Mouse (Mus musculus) layer of hippocampus, postnatal 25 days (tissue): ENCODE results near the gene Slc38a8. TPM values are rescaled to one million over a fixed set of nuclear protein-coding genes. Genes with fewer than 3 reads are reported as not detected.
A peak's percentile ranks its signal among the peaks of the same experiment; 100 is the strongest.

ENCODE experiments used
- DNase-seq, 2 experiments: peaks; one replicate each; pipeline ENCODE4 v3.0.0; 2022; ENCODE audit warnings: mixed read lengths in 2 of 2, low spot score in 1 of 2; ENCODE audit errors: extremely low spot score in 1 of 2
- total RNA-seq, 2 experiments: library from RNA; stranded (reverse); gene quantifications; 2 replicates each; pipeline ENCODE4 v1.2.3; 2021

The Slc38a8 gene
- total RNA-seq, 2 experiments from 2014 or later = 0.23 to 0.44 TPM

DNA sequence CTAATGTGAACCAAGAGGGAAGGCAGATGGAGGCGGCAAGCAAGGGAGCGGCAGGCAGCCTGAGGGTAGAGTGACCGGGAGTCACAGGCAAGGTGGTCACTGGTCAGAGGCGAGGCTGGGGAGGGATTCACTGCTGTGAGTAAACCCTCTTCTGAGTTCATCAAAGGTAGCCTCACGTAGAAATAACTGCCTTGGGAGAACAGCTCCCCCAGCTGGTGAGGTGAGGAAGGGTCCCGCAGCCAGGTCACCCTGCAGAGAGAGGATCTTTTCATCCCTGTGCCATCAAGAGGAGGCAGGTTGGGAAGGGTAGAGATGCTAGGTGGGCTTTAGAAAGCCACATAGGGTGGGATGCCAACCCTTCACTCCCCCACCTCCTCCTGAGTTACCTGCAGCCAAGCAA lies 4.7 kb downstream of the Slc38a8 start:
- peak; percentile 30 to 60 for DNase-seq

DNA sequence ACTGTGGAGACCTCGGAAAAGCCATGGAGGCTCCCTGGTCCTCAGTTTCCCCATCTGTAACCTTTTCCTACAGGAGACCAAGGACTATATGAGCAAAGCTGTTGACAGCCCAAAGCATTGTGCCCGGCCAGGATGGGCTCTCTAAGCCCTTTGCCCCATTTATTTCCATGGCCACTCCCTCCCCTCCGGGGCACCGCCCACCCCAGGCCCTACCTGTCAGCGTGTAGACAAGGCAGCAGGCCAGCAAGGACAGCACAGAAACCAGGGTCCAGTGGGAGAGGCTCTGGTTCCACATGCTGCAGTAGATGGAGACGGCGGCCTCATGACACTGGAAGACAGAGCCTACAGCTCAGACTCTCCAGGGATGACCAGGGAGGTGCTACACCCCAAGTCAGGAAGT lies 14.4 kb downstream of the Slc38a8 start:
- DNase-seq = no peak

DNA sequence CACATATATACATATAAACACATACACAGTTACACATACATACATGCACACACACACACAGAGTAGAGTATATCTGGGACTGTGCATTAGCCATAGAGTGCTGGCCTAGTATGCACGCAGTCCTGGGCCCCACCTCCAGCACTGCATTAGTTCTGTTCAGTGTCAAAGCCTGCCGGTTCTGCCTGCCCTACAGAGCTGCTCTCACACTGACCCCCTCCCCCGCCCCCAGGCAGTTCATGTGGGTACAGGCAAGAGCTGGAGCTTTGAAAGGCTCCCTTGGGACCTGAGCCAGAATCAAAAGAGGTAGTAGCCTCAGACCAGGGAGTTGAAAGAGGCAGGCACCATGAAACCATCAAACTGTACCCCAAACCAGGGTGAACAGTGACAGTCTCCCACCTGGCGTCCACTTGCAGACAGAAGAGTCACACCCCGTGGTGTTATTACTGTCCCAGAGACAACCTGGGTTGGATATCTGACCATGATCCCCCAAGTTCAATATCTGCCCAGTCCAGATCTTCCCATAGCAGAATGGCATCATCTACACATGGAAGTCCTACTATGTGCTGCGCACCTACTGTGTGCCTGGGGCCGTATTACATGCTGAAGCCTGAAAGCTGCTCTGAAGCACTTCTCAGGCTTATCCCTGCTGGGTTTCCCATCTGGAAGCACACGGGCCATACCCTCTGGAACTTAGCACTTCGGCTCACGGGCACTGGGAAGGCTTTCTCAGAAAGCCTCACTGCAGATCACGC lies 17.2 kb downstream of the Slc38a8 start:
- DNase-seq = no peak

DNA sequence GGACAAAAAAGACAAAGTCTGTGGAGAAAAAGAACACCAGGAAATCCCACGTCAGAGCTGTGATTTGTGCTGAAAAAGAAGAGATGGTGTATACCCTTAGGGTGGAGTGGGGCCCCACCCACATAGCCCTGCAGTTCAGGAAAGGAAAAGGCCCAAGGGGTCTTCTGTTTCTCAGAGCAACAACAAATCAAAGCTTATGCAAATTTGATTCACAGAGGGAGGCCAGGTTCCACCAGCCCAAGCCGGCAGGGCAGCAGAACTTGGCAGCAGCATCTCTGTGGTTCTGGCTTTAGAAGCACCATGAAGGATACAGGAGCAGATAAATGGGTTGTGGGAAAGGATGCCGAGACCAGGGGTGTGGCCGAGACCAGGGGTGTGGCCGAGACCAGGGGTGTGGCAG lies 22.8 kb downstream of the Slc38a8 start:
- DNase-seq = no peak

DNA sequence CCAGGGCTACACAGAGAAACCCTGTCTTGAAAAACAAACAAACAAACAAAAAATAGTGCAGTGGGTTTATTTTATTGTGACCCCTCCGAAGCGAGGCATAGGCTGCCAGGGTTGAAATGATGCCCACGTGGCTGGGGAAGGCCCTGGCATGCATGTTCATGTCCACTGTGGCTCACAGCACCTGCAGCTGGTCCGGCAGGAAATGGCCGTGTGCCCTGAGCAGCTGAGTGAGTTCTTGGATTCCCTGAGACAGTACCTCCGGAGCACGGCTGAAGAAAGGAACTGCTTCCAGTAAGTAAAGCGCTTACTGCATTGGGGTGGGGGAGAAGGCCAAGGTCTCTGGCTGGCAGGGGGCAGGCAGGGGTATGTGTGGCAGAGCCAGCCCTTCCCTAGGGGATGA lies 33.4 kb downstream of the Slc38a8 start:
- no peak for DNase-seq

DNA sequence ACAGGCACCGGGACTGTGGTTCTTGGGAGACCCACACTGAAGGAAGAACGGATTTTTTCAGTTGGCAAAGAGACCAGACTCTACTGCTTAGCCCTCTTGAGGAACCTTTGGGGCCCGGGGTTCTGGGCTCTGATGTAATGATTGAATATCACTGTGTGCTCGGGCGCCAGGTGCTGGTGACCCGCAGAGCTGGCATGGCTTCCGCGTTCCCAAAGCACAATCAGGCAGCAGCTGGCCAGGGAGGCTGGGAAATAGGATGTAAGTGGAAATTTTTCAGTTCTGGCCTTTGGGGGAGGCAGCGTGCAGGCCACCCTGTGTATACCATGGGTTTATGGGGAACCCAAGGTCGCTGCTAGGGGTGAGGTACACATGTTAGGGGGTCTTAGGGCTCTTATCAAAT lies 34.7 kb downstream of the Slc38a8 start:
- DNase-seq = no peak

DNA sequence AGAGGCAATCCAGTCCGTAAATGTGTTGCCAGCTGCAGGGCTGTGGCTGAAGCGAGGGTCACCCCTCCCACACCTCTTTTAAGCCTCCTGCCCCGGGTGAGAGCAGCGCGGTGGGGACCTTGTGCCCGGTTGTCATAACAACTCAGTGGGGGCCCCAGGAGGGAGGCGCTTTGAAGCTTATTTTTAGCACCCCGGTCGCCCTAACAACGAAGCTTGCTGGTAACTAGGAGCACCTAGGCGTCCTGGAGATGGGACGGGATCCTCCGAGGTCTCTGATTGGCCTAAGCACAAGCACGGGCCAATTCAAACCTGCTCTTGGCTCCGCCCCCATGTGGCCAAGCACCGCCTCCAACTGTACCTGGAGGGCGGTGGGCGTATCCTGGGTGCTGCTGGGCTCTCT lies 35.4 kb downstream of the Slc38a8 start:
- no peak for DNase-seq

DNA sequence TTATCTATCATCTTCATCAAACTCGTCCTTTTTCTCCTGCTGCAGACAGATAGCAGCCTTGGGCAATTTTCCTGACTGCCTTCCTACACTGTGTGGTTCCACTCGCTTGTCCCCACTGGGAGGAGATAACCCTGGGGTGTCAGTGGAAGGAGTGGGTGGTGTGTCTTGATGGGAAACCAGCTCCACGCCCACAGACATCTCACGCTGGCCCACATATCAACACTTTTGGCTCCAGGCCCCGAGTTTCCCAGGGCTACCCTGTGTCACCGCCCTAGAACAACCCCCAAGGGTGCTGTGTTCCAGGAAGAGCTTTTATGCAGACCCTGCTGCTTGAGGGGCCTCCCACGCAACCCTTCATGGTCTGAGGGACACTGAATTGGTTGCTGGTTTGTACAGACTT lies 37.8 kb downstream of the Slc38a8 start:
- no peak for DNase-seq

DNA sequence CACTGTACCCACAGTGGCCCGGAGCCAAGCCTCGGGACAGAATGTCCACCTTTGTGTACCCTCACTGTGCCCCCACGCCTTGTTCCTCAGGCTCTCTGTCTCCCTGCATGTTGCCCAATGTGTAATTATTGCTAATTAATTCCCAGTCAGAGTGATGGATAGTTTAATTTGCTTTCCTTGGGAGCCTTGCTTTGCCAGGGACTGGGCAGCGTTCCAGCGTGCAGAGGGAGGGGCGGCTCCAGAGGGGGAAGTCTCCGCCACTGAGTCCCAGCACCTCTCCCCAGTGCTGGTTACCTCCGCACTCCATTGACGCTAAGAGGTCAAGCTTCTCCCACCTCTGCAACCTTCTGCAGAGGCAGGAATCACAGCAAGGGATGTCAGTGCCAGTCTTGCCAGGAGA lies 40.1 kb downstream of the Slc38a8 start:
- DNase-seq = no peak

DNA sequence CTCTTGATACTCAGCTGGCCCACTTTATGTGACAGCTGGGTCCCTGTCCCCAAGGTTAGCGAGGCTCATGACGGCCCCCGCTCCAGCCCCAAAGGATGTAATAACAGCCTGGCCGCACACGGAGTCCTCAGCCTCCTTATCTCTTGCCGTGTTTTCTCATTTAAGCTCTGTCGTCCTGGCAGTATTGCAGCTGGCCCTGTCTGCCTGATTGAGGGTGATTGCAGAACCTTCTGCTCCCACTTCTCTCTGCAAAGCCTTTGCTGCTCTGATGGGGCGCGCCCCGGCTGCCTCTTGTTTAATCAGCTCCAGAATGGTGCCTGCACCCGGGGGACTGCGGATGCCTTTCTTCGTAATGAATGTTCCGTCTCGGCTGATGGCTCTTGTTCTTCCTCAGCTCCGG lies 41.8 kb downstream of the Slc38a8 start:
- DNase-seq = no peak

DNA sequence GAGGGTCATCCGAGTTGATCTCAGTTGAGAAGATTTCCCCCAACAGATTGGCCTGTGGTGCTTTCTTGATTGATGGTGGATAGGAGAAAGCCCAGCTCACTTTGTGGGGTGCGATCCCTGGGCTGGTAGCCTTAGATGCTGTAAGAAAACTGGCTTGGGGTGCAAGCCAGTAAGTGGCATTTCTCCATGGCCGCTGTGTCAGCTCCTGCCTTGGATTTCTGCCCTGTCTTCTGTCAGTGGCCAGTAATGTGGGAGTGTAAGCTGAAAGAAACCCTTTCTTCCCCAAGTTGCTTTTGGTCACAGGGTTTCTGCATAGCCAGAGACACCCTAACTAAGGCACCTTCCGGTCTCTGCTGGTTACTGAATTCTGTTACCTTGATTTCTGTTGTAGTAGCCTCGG lies 45.5 kb downstream of the Slc38a8 start:
- no peak for DNase-seq

DNA sequence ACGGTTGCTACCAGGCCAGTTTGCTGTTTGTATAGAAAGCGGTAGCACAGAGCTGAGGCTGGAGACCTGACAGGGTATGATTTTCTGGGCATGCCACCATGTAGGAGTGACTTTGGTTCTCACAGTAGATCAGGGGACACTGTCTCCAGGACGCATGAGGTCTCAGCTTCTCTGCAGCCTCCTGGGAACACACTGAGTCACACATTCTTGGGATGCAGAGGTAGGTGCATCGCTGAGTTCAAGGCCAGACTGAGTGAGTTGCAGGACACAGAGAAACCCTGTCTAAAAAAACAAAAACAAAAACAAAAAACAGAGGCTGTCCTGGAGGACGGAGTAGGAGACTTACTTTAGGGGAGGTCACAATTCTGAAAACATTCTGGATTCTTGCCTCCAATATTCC lies 48.6 kb downstream of the Slc38a8 start:
- no peak for DNase-seq

DNA sequence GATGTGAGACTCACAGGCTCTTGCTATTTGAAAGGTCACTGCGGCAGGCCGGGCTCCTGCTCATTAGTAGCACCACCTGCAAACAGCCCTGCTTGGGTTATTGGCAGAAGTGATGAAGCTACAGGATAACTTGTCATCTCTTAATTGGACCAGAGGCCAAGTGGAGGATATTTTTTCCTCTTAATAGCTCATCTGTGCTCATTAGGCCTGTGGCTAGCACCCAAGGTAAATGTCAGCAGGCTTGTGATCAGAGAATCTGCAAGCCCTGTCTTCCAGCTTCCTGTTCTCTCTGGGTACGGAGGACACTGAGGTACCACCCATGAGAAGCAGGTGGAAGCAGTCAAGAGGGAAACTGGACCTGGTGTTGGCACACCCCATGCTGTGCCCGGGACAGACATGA lies 50.4 kb downstream of the Slc38a8 start:
- no peak for DNase-seq

DNA sequence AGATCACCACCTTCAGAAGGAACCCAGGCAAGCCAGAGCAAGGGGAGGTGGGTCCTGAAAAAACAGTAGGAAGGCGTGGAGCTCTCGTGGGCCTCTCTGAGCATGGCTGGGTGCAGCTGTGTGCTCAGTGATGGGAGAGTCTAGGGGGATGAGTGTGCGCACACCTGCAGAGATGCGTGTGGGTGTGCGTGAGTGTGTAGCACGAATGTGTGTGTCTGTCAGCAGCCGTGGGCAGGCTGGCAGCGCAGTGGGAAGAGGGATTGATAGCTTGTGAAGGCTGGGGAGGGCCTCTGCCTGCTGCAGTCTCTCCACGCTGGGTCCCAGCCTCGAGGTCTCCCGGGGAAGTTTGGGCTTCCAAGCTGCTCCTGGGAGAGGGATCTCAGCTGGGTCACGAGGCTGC lies 51.9 kb downstream of the Slc38a8 start:
- DNase-seq = no peak

DNA sequence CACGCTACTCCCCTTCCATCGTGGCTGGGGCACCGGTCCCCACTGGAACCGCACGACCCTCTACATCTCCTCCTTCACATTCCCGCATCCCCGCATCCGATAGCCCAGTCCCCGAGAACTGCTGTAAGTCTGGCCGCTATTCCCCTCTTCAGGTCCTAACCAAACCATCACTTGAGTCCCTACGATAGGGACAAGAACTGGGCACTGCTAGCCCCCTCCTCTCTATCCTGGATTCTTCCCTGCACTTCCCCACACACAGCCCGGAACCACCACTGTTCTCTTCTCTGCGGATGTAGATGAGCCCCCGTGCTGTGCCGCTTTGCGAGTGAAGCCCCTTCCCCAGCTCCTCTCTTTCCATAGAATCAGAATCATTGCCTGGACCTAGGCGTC lies 53.7 kb downstream of the Slc38a8 start:
- no peak for DNase-seq

DNA sequence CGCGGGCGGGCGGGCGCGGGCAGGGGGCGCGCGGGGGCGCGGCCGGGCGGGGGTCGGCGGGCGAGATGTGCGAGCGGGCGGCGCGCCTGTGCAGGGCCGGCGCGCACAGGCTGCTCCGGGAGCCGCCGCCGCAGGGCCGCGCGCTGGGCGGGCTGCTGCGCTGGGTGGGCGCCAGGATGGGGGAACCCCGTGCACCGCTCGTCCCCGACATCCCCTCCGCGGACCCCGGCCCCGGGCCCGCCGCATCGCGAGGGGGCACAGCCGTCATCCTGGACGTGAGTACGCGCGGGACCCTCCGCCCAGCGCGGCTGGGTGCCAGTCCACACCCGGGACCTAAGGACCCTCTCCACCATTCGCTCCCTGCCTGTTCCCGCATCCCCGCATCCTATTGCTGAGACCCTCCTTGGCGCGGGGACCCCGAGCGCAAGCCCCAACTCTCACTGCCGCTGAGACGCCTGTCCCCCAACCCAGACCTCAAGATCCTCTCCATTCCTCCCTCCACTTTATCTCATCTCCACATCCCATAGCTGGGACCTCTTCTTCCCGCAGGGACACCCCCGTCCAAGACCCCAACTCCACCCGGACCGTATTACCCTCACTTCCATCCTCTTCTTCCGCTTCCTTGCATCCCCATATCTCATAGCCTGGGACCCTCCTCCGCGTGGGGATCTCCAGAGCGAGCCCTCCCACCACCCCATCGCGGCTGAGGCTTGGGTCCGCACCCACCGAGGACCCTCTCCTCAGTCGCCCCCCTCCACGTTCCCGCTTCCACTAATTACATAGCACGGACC lies 54.3 kb downstream of the Slc38a8 start:
- no peak for DNase-seq

DNA sequence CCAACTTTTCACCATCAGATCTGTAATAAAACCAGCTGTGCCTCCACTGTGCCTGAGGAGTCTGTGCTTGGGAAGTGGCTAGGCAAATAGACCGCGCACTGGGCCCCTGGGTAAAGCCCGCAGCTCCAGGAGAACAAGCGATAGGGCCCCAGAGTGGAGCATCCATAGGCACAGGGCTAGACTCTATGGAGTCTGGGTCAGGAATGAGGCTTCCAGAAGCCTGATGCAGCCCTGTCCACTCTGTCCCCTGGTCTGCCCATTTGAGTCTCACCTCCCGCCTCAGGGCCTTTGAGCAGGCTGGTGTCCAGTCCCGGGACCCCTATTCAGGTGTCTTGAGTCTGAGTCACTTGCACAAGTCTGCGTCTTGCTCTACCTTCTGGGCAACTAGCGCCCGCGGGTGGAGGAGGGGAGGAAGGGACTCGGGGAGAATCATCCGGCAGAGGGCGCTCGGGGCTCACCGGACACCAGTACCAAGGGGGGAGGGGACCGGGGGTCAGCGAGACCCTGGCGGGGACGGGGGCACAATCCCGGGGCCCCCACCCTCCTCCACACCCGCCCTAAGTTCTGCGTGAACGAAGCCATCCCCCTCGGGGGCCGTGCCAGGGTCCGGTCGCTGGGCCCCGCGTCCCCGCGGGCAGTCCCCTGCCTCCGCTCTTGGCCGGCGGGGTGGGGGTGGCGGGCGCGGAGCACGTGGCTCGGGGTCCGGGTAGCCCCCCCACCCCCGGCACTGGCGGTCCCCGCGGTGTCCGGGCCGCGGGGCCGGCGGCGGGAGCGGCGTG lies 55.1 kb downstream of the Slc38a8 start, which contains the start of gene Necab2:
Gene Necab2 (plus strand): TSS at position 509 of the 779 bp plus-strand sequence.
- DNase-seq = peak; percentile 94 to 98

DNA sequence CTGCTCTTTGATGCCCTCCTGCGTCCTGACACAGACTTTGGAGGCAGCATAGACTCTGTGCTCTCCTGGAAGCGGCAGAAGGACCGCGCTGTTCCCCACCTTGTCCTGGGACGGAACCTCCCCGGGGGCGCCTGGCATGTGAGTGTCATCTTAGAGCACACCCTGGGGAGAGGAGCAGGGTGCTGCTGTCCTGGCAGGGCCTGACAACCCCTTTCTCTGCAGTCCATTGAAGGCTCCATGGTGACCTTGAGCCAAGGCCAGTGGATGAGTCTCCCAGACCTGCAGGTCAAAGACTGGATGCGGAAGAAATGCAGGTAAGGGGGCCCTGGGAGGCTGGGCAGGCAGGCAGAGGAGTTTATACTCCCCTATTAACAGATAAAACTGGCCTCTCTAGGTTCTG lies 58.5 kb downstream of the Slc38a8 start:
- DNase-seq = no peak

DNA sequence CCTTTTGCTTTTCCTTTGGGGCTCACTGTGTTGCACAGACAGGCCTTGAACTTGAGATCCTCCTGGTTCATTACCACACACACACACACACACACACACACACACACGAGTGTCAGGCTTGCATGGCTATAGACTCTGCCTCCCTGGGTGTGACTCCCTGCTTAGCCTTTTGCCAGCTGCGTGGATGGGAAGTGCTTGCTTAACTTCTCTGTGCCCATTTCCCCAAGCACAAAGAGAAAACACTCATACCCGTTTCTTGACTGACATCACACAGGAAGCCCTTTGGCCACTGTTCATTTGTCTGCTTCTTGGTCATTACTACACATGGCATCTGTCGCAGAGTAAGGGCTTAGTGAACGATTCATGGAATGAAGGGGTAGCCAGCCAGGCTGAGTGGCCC lies 59.5 kb downstream of the Slc38a8 start:
- no peak for DNase-seq

DNA sequence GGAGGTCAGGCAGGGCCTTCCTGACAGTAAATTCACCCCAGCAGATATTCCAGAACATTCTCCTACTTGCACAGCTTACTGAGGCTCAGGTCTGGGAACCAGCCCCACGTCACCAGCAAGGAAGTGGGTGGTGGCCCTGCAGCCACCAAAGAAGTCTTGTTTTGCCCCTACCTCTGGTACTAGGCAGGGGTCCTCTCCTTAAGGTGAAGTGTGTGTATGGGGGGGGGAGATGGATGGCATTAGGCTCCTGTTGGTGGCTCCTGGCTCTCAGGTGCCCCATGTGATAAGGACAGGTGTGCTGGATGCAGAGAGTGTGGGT lies 60.6 kb downstream of the Slc38a8 start:
- no peak for DNase-seq

DNA sequence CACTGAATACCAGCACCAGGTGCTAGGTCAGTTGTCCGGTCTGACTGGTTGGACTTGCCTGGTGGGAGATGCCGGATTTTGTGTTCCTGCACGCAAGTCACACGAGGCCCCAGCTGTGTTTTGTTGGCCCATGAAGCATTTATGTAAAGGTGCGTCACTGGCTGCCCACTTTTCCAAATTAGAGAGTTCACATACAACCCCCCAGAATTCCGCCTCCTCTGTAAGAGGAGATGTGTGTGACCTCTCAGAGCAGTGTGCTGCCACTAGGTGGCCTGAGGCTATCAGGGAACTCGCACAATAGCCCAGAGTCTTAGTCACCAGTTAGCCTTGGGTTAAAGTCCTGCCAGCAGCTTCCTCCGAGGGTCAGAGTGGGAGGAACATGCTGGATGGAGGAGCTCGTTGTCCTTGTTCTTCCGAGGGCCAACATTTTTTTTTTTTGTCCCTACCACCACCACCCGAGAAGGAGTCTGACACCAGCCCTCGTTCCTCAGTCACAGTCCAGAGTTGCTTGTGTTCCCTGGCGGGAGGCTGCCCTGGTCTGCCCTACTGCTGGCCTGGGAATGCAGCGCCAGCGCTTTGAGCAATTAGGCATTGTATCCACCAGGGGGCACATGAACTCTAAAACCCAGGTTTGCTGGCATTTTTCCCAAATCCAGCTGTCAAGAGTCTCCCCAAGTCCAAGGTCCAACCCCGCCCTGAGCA lies 61.1 kb downstream of the Slc38a8 start:
- peak in 1 of 2 experiments; percentile 54 for DNase-seq
